Mouse (Mus musculus) neutrophil, adult 59 days (primary cell): ENCODE measurements around the gene Smim4. TPM values are rescaled to one million over a fixed set of nuclear protein-coding genes. Genes with fewer than 3 reads are reported as not detected.

Experiments used
- total RNA-seq, 2 experiments: library from RNA; stranded (reverse); gene quantifications; 1 replicate in 1 of 2; 2 replicates in 1 of 2; pipeline ENCODE4 v1.2.4; 2023

Gene Smim4
- 10 to 100 TPM; 54.9 to 59.6 TPM for total RNA-seq

GRCm38 (mm10) chr14:31128826-31129219 is at the start of gene Smim4:
Smim4 (minus strand) TSS chr14:31128956.

DNA sequence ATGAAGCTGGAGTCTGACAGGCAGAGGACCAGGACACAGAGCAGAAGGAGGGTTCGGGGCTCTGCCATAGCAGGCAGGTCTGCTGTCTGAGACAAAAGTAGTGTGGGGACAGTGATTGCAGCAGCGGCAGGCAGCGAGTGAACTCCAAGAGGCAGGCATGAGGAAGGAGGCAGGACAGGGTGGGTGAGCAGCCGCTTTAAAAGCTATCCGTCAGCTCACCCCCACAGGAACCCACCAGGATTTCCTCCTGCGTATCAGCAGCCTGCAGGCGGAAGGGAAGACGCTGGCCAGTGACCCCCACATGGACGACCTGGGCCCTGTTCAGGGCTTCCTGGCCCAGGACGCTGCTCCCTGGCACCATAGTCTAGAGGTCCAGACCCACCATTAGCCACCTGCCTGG is 39.7 kb upstream of the Smim4 start, which contains the start of gene Stab1:
Stab1 (minus strand) TSS at position 217 of the 400 bp plus-strand sequence.

DNA sequence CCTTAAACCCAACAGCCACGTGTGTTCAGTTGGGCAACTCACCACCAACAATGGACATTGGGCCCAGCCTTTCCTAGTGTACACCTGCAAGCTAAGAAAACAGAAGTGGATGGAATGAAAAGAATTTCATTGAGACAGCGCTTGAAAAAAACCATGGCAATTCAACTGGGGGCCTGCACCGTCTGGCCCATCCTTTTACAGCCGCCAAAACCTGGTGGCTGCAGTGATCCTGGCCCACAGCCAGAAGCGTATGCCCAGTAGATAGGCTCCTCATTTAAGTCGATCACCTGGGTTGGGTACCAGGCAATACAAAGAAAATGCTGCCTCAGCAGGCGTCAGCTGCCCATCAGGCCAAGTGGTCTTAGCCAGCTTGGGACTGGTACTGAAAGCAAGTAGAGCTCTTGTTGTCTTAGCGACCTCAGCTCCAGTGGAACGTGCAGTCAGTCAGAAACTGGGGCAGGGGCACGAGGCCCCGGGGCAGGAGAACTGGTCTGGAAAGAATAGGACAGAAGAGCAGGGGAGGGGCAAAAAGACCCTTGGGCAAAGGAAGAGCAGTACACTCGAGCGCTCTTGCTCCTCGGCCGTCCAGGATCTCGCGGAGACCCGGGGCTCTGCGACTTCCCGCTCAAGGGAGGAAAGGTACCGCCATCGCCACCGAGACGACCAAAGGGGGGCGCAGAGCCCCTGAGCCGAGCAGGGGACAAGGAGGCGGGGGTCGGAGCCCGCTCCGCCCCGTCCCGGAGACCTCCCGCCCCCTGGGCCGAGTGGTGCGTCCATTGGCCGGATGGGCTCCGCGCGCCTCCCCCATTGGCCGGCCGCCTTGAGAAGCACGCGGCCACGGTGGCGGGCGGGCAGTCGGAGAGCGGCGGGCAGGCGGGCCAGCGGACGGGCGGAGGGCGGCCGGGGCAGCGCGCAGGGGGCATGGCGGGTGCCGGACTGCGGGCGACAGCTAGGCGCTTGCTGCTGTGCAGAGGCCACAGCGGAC is 1.8 kb upstream of the Smim4 start, which contains the start of gene Nt5dc2:
Nt5dc2 (plus strand) TSS at position 818 of the 985 bp plus-strand sequence.

Other genes with a start within 250 kb of the Smim4 start
- gene Mustn1, start 249.8 kb downstream of the Smim4 start, total RNA-seq, result 1 to 10 TPM in 1 of 2 experiments, under 1 TPM in 1; 0.87 to 1.2 TPM
- under 1 TPM in 1 of 2 experiments, not detected in 1; 0.31 TPM for gene Itih4, start 242.5 kb downstream of the Smim4 start, total RNA-seq
- not detected for gene Itih3, start 205.2 kb downstream of the Smim4 start, total RNA-seq
- gene Itih1, start 185.7 kb downstream of the Smim4 start, total RNA-seq, result not detected
- 1 to 10 TPM; 3.0 to 4.3 TPM for gene Nek4, start 177.6 kb downstream of the Smim4 start, total RNA-seq
- 10 to 100 TPM; 12.1 to 15.0 TPM for gene Glt8d1, start 127.6 kb downstream of the Smim4 start, total RNA-seq
- 10 to 100 TPM; 72.3 to 84.1 TPM for gene Spcs1, start 127.3 kb downstream of the Smim4 start, total RNA-seq
- 10 to 100 TPM; 50.0 to 53.1 TPM for gene Pbrm1, start 109.8 kb downstream of the Smim4 start, total RNA-seq
- 10 to 100 TPM; 47.4 to 66.5 TPM for gene Gnl3, start 109.8 kb downstream of the Smim4 start, total RNA-seq
- 10 to 100 TPM; 11.4 to 13.3 TPM for gene Nt5dc2, start 2.1 kb upstream of the Smim4 start, total RNA-seq
- gene Stab1, start 39.7 kb upstream of the Smim4 start, total RNA-seq, result 1 to 10 TPM; 2.2 to 6.0 TPM
- gene Tnnc1, start 79.4 kb upstream of the Smim4 start, total RNA-seq, result under 1 TPM; 0.75 to 0.87 TPM
- 100 to 1,000 TPM; 288 to 309 TPM for gene Nisch, start 88.0 kb upstream of the Smim4 start, total RNA-seq
- gene Sema3g, start 88.9 kb upstream of the Smim4 start, total RNA-seq, result under 1 TPM; 0.24 to 0.60 TPM
- gene Phf7, start 122.4 kb upstream of the Smim4 start, total RNA-seq, result 1 to 10 TPM; 6.6 to 7.2 TPM
- 10 to 100 TPM; 63.9 to 66.0 TPM for gene Bap1, start 122.5 kb upstream of the Smim4 start, total RNA-seq
- not detected for gene Dnah1, start 194.9 kb upstream of the Smim4 start, total RNA-seq
- 10 to 100 TPM; 23.3 to 27.4 TPM for gene Capn7, start 207.7 kb upstream of the Smim4 start, total RNA-seq